Mouse (Mus musculus) NIH3T3 (cell line): ENCODE data around the gene C4bp.
"Not testable (repeated sequence)": the region's sequence is repeated elsewhere in the genome, so short reads cannot be mapped to it uniquely, and the experiment has no call there.

Experiments used
- DNase-seq: peaks from one replicate; pipeline ENCODE4 v3.0.0-alpha.2; 2012; ENCODE audit warnings: low read depth

Gene C4bp

GRCm38 (mm10) chr1:130661454-130661853 lies at the start of gene C4bp:
Gene C4bp, minus strand, starts transcription at chr1:130661632.
- peak; percentile 11 for DNase-seq

- DNase-seq: no peak
Measured at GRCm38 (mm10) chr1:130710283-130711080, 49.0 kb upstream of the C4bp start.

- no peak for DNase-seq
Measured at GRCm38 (mm10) chr1:130703613-130704012, 42.2 kb upstream of the C4bp start.

- DNase-seq: no peak
Measured at GRCm38 (mm10) chr1:130701976-130702375, 40.5 kb upstream of the C4bp start.

- peak; percentile 35 for DNase-seq
Measured at GRCm38 (mm10) chr1:130699937-130700633, 38.7 kb upstream of the C4bp start.

GRCm38 (mm10) chr1:130698601-130699000 lies 37.2 kb upstream of the C4bp start:
- DNase-seq: no peak

GRCm38 (mm10) chr1:130683905-130684304 lies 22.5 kb upstream of the C4bp start:
- DNase-seq: no peak

GRCm38 (mm10) chr1:130681656-130682413 lies 20.4 kb upstream of the C4bp start:
- DNase-seq: no peak

GRCm38 (mm10) chr1:130681075-130681474 lies 19.6 kb upstream of the C4bp start:
- DNase-seq: no peak

- DNase-seq: no peak
Measured at GRCm38 (mm10) chr1:130678551-130678950, 17.1 kb upstream of the C4bp start.

GRCm38 (mm10) chr1:130663576-130663975 lies 2.1 kb upstream of the C4bp start:
- DNase-seq: not testable (repeated sequence)

- DNase-seq: not testable (repeated sequence)
Measured at GRCm38 (mm10) chr1:130659641-130660040, 1.8 kb downstream of the C4bp start.

- DNase-seq: no peak
Measured at GRCm38 (mm10) chr1:130644103-130644502, 17.3 kb downstream of the C4bp start.

GRCm38 (mm10) chr1:130640967-130641366 lies 20.5 kb downstream of the C4bp start:
- no peak for DNase-seq

GRCm38 (mm10) chr1:130633761-130634410 lies 27.5 kb downstream of the C4bp start:
- peak; percentile 74 for DNase-seq

- no peak for DNase-seq
Measured at GRCm38 (mm10) chr1:130633316-130633715, 28.1 kb downstream of the C4bp start.

- no peak for DNase-seq
Measured at GRCm38 (mm10) chr1:130629521-130629920, 31.9 kb downstream of the C4bp start, which contains the start of gene Zp3r. Gene Zp3r, minus strand, starts transcription at chr1:130629621.

- DNase-seq: no peak
Measured at GRCm38 (mm10) chr1:130596291-130596690, 65.1 kb downstream of the C4bp start.

GRCm38 (mm10) chr1:130588659-130589058 lies 72.8 kb downstream of the C4bp start:
- peak; percentile 32 for DNase-seq
